Mouse (Mus musculus): ENCODE results near the gene Pard3b. TPM values are rescaled to one million over a fixed set of nuclear protein-coding genes. Genes with fewer than 3 reads are reported as not detected.

Gene Pard3b
- polyA plus RNA-seq, 1 experiment, result 3.4 TPM

DNA sequence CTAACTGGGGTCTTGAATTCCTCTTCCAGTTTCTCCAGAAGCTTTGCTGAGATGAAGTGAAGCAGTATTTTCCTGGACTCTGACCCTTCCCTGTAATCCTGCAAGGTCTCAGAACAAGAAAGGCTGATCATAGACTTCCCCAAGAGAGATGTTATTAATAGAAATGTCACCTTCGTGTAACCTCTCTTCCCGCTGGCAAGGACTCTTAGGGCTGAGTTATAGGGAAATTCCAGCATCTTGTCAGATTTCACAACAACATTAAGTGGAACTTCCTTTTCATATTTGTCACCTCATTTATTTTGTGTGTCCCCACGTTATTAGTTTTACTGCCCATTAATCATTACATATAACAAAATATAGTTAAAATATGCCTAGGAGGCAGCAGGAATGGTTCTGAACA lies 690.2 kb downstream of the Pard3b start:
- TF ChIP-seq CTCF (conservative IDR thresholded peaks at IDR 0.05; ENCODE audit: insufficient read depth, insufficient read length, low read depth, low read length) (no peak), POLR2A (IDR thresholded peaks at IDR 0.05; ENCODE audit: low read depth, low read length) (no peak)
- Histone ChIP-seq H3K4me1 (ENCODE audit: control insufficient read depth, insufficient read depth, low read length) (no peaks in the 10 kb centered on the region), H3K27me3 (replicated peaks; ENCODE audit: control insufficient read depth, insufficient read depth, low read length) (no peaks in the 10 kb centered on the region), H3K36me3 (ENCODE audit: control insufficient read depth, insufficient read depth, low read length) (no peaks in the 10 kb centered on the region), H3K4me3 (ENCODE audit: insufficient read depth, low read depth, low read length) (no peak overlapping the region), H3K27ac (ENCODE audit: insufficient read depth, low read depth, low read length) (no peak overlapping the region)
- peak; percentile 22 for DNase-seq
- 44% methylated on average over 3 of the region's 3 CpGs for WGBS

- Histone ChIP-seq H3K4me3 (ENCODE audit: insufficient read depth, low read depth, low read length) (no peak overlapping the region), H3K27me3 (replicated peaks; ENCODE audit: control insufficient read depth, insufficient read depth, low read length) (no peaks in the 10 kb centered on the region), H3K27ac (ENCODE audit: insufficient read depth, low read depth, low read length) (no peak overlapping the region), H3K36me3 (ENCODE audit: control insufficient read depth, insufficient read depth, low read length) (no peaks in the 10 kb centered on the region), H3K4me1 (ENCODE audit: control insufficient read depth, insufficient read depth, low read length) (no peaks in the 10 kb centered on the region)
- 65% methylated on average over 2 of the region's 2 CpGs for WGBS
- DNase-seq, result no peak
- TF ChIP-seq POLR2A (IDR thresholded peaks at IDR 0.05; ENCODE audit: low read depth, low read length), result no peak
- TF ChIP-seq CTCF (conservative IDR thresholded peaks at IDR 0.05; ENCODE audit: insufficient read depth, insufficient read length, low read depth, low read length), result no peak
These were observed 694.4 kb downstream of the Pard3b start for GRCm38 (mm10) chr1:62333016-62333415.

DNA sequence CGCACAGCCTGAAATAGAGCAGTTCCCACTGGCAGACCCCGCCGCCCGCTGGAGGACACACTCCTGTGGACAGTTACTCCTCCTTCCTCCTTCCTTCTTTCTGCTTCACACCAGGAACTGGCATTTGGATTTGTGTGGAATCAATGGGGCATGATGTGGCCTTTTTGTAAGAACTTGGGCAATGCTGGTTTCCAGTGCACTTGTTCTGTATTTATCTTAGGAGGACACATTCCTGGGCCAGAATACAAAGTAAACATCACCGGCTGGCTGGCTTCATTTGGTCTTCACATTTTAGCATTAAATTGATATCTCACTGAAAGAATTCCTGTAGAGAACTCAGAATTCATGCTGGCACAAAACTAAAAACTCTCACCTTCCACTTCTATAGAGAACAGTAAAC lies 695.6 kb downstream of the Pard3b start:
- no peak for TF ChIP-seq POLR2A (IDR thresholded peaks at IDR 0.05; ENCODE audit: low read depth, low read length)
- no peak for TF ChIP-seq CTCF (conservative IDR thresholded peaks at IDR 0.05; ENCODE audit: insufficient read depth, insufficient read length, low read depth, low read length)
- no peaks in the 10 kb centered on the region for H3K4me1 ChIP-seq (ENCODE audit: control insufficient read depth, insufficient read depth, low read length)
- H3K4me3 ChIP-seq (ENCODE audit: insufficient read depth, low read depth, low read length), result no peak overlapping the region
- no peaks in the 10 kb centered on the region for H3K27me3 ChIP-seq (replicated peaks; ENCODE audit: control insufficient read depth, insufficient read depth, low read length)
- DNase-seq, result peak; percentile 21
- no peak overlapping the region for H3K27ac ChIP-seq (ENCODE audit: insufficient read depth, low read depth, low read length)
- 75% methylated on average over 5 of the region's 5 CpGs for WGBS
- no peaks in the 10 kb centered on the region for H3K36me3 ChIP-seq (ENCODE audit: control insufficient read depth, insufficient read depth, low read length)

DNA sequence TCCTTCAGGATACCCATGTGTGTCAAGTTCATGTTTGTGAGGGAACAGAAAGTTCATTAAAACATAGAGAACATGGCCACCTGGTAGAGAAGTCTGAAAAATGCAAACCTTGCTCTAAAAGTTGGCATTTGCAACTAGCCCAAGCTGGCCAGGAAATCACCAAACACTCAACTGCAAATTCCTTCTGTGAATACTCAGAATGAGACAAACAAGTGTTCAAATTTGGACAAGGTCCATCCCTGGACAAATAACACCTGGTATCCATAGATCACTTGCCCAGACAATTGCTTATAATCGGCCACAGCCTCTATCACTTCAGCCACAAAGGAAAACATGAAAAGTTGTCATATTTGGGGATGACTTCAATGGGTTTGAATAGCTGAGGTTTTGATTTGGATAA lies 701.6 kb downstream of the Pard3b start:
- Histone ChIP-seq H3K36me3 (ENCODE audit: control insufficient read depth, insufficient read depth, low read length) (no peaks in the 10 kb centered on the region), H3K4me3 (ENCODE audit: insufficient read depth, low read depth, low read length) (no peak overlapping the region), H3K27ac (ENCODE audit: insufficient read depth, low read depth, low read length) (no peak overlapping the region), H3K27me3 (replicated peaks; ENCODE audit: control insufficient read depth, insufficient read depth, low read length) (no peaks in the 10 kb centered on the region), H3K4me1 (ENCODE audit: control insufficient read depth, insufficient read depth, low read length) (no peaks in the 10 kb centered on the region)
- no peak for DNase-seq
- WGBS, result 51% methylated on average over 1 of the region's 1 CpGs
- TF ChIP-seq POLR2A (IDR thresholded peaks at IDR 0.05; ENCODE audit: low read depth, low read length), result no peak
- TF ChIP-seq CTCF (conservative IDR thresholded peaks at IDR 0.05; ENCODE audit: insufficient read depth, insufficient read length, low read depth, low read length), result no peak

DNA sequence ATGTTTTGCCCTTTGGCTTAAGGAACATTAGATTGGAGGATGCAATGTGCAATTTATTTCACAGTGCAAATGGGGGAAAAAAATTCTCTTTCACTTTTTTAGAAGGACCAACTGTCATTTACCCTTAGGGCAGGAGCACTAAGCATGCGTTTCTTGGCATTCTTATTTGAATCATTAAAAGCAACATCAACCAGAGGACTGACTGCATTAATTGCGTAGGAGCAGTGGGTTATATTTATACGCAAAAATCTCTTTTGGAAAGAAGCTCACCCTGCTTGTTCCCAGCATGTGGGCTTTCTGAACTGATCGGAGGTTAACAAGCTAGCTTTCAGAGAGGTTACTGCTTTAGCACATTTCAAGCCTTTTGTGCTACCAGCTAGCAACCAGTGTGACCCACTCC lies 705.7 kb downstream of the Pard3b start:
- no peak for DNase-seq
- 90% methylated on average over 4 of the region's 4 CpGs for WGBS
- Histone ChIP-seq H3K27me3 (replicated peaks; ENCODE audit: control insufficient read depth, insufficient read depth, low read length) (no peaks in the 10 kb centered on the region), H3K4me3 (ENCODE audit: insufficient read depth, low read depth, low read length) (no peak overlapping the region), H3K36me3 (ENCODE audit: control insufficient read depth, insufficient read depth, low read length) (no peaks in the 10 kb centered on the region; the same call in 1 of the 2 replicates), H3K27ac (ENCODE audit: insufficient read depth, low read depth, low read length) (no peak overlapping the region), H3K4me1 (ENCODE audit: control insufficient read depth, insufficient read depth, low read length) (no peaks in the 10 kb centered on the region)
- TF ChIP-seq POLR2A (IDR thresholded peaks at IDR 0.05; ENCODE audit: low read depth, low read length) (no peak), CTCF (conservative IDR thresholded peaks at IDR 0.05; ENCODE audit: insufficient read depth, insufficient read length, low read depth, low read length) (no peak)

DNA sequence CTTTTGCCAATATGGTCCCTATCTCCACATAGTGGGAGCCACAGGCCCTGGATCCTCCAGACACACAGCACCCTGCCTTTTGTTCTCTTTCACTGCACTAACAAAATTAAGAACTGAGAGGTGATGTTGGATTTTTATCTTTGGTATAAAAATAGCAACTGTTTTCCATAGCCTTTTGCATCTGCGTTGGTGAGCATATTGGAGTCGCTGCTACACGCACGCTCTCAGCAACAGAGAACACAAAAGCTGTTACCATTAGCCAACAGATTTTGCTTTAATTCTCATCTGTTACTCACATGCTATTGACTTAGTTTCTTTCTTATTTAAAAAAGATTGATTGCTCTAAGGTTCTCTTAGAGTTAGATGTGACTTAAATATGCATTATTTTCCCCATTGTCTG lies 709.7 kb downstream of the Pard3b start:
- no peak for DNase-seq
- no peak overlapping the region for H3K4me3 ChIP-seq (ENCODE audit: insufficient read depth, low read depth, low read length)
- WGBS, result 98% methylated on average over 4 of the region's 4 CpGs
- no peak for TF ChIP-seq POLR2A (IDR thresholded peaks at IDR 0.05; ENCODE audit: low read depth, low read length)
- TF ChIP-seq CTCF (conservative IDR thresholded peaks at IDR 0.05; ENCODE audit: insufficient read depth, insufficient read length, low read depth, low read length), result no peak
- H3K27ac ChIP-seq (ENCODE audit: insufficient read depth, low read depth, low read length), result no peak overlapping the region
- H3K4me1 ChIP-seq (ENCODE audit: control insufficient read depth, insufficient read depth, low read length), result no peaks in the 10 kb centered on the region
- no peaks in the 10 kb centered on the region; the same call in 1 of the 2 replicates for H3K36me3 ChIP-seq (ENCODE audit: control insufficient read depth, insufficient read depth, low read length)
- H3K27me3 ChIP-seq (replicated peaks; ENCODE audit: control insufficient read depth, insufficient read depth, low read length), result no peaks in the 10 kb centered on the region

- H3K27me3 ChIP-seq (replicated peaks; ENCODE audit: control insufficient read depth, insufficient read depth, low read length), result no peaks in the 10 kb centered on the region
- no peak for TF ChIP-seq CTCF (conservative IDR thresholded peaks at IDR 0.05; ENCODE audit: insufficient read depth, insufficient read length, low read depth, low read length)
- no peak for TF ChIP-seq POLR2A (IDR thresholded peaks at IDR 0.05; ENCODE audit: low read depth, low read length)
- H3K27ac ChIP-seq (ENCODE audit: insufficient read depth, low read depth, low read length), result no peak overlapping the region
- H3K4me3 ChIP-seq (ENCODE audit: insufficient read depth, low read depth, low read length), result no peak overlapping the region
- 78% methylated on average over 4 of the region's 4 CpGs for WGBS
- no peaks in the 10 kb centered on the region for H3K4me1 ChIP-seq (ENCODE audit: control insufficient read depth, insufficient read depth, low read length)
- H3K36me3 ChIP-seq (ENCODE audit: control insufficient read depth, insufficient read depth, low read length), result no peaks in the 10 kb centered on the region
- no peak for DNase-seq
These were observed 716.9 kb downstream of the Pard3b start for GRCm38 (mm10) chr1:62355496-62355895.

Data from kidney, adult 2 months (tissue).